Mouse (Mus musculus) T-cell, adult 66 days (primary cell): ENCODE results near the gene Rd3l. TPM values are rescaled to one million over a fixed set of nuclear protein-coding genes. Genes with fewer than 3 reads are reported as not detected.

ENCODE experiments used
- total RNA-seq, 2 experiments: library from RNA; stranded (reverse); gene quantifications; 3 replicates in 1 of 2; 4 replicates in 1 of 2; pipeline ENCODE4 v1.2.4; 2023

Gene Rd3l
- total RNA-seq: not detected

GRCm38 (mm10) chr12:111980887-111981367 is at the start of gene Rd3l:
Rd3l (minus strand) TSS chr12:111981317.

GRCm38 (mm10) chr12:111971231-111971686 is 9.9 kb downstream of the Rd3l start, which contains the start of gene Tdrd9:
Tdrd9 (plus strand) TSS chr12:111971559.

DNA sequence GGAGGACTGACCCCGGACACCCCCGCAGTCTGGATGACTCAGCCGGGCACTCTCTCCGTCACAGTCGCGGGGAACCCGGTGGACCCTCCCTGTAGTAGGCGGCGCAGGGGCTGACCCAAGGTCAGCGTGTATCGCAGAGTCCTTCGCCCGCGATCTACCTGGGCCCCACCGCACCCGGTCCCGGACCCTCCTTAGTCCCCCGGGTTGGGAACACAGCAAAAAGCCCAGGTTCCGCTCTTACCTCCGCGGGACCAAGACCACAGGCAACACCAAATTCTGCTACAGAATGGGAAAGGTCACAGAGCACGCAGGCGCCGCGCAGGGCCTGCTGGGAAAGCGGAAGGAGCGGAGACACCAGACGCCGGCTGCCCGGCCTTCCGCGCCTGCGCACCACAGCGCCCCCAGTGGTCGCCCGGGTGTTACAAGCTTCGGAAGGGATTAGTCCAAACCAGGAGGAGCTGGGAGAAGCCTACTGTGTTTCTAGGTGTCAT is 14.4 kb downstream of the Rd3l start, which contains the start of gene Atp5mpl:
TSS of gene Atp5mpl (minus strand) at position 295 of the 491 bp plus-strand sequence.

Other genes starting within 250 kb of the Rd3l start
- gene Klc1, start 222.5 kb downstream of the Rd3l start, total RNA-seq: 10 to 100 TPM; 86.7 to 87.2 TPM
- gene Xrcc3, start 167.4 kb downstream of the Rd3l start, total RNA-seq: 1 to 10 TPM; 2.0 to 4.2 TPM
- gene Zfyve21, start 167.1 kb downstream of the Rd3l start, total RNA-seq: 1 to 10 TPM; 1.8 to 2.8 TPM
- 10 to 100 TPM; 56.7 to 58.9 TPM for gene Ppp1r13b, start 73.2 kb downstream of the Rd3l start, total RNA-seq
- 100 to 1,000 TPM; 206 to 238 TPM for gene Atp5mpl, start 14.3 kb downstream of the Rd3l start, total RNA-seq
- gene Tdrd9, start 9.8 kb downstream of the Rd3l start, total RNA-seq: under 1 TPM in 1 of 2 experiments, not detected in 1; 0.18 TPM
- gene Aspg, start 125.4 kb upstream of the Rd3l start, total RNA-seq: not detected
- not detected for gene Kif26a, start 164.9 kb upstream of the Rd3l start, total RNA-seq